In the genomic region with DNA sequence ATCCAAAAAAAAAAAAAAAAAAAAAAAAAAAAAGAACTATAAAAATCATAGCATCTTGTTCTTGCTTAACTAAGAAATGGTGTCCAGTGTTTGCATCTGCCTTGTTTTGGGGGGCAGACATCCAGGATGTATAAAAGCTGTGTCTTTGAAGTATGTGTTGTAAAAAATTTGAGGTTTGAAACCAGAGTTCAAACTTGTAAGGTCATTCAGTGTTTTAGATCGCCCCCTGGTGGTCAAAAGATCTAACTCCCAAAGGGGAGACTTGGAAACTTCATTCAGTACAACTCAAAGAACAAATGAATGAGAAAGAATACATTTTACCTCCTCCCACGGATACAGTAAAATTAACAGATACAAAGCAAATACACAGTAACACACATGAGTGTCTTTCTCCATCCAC, we compare ENCODE assay signal across 8 mouse cellular contexts.
A peak's percentile ranks its signal among the peaks of the same experiment; 100 is the strongest.
DNase-seq lines count a peak whose midpoint lies in the region; ATAC-seq and TF ChIP-seq lines count a peak whose summit lies in the region.
"Had no signal": no experiment of that assay in that cellular context is flagged by ENCODE, and none has a peak within 500 bp of the region (broad histone marks: within the 10 kb centered on the region; RNA-seq: fewer than 3 reads in every experiment).

No protein-coding gene starts in this region.

- no peak overlapping the region for H3K27ac ChIP-seq in kidney, embryonic 14.5 days (ENCODE audit: low read depth, low read length)
- no peak overlapping the region for H3K27ac ChIP-seq in embryonic facial prominence, embryonic 11.5 days (replicated peaks; ENCODE audit: low read depth, low read length)
- H3K27ac ChIP-seq: lung, embryonic 15.5 days had no signal

- peak; percentile 66 for TF ChIP-seq CTCF in E14TG2a.4 (conservative IDR thresholded peaks at IDR 0.05; ENCODE audit: low read length)

- no peak overlapping the region for H3K4me3 ChIP-seq in kidney, embryonic 14.5 days (ENCODE audit: low read length)
- H3K4me3 ChIP-seq in E14TG2a.4 (replicated peaks; ENCODE audit: low read length) = no peak overlapping the region
- H3K4me3 ChIP-seq in embryonic facial prominence, embryonic 11.5 days (ENCODE audit: low read depth, low read length) = no peak overlapping the region
- H3K4me3 ChIP-seq: lung, embryonic 15.5 days had no signal

- no peaks in the 10 kb centered on the region for H3K27me3 ChIP-seq in kidney, embryonic 14.5 days (ENCODE audit: control insufficient read depth, insufficient read depth, low read length)
- no peaks in the 10 kb centered on the region for H3K27me3 ChIP-seq in E14TG2a.4 (ENCODE audit: insufficient read depth, low read length)
- H3K27me3 ChIP-seq in embryonic facial prominence, embryonic 11.5 days (ENCODE audit: control insufficient read depth, insufficient read depth, low read length) = no peaks in the 10 kb centered on the region
- H3K27me3 ChIP-seq: lung, embryonic 15.5 days had no signal

- H3K9ac ChIP-seq in kidney, embryonic 14.5 days (ENCODE audit: low read depth, low read length) = no peak overlapping the region
- no peak overlapping the region for H3K9ac ChIP-seq in embryonic facial prominence, embryonic 11.5 days (replicated peaks; ENCODE audit: low read length)
- H3K9ac ChIP-seq: lung, embryonic 15.5 days had no signal

- intact Hi-C loops in left cerebral cortex, postnatal 4 days (cut with DNase I) = no loop called here

- H3K4me2 ChIP-seq in kidney, embryonic 14.5 days (replicated peaks; ENCODE audit: low read depth, low read length) = no peak overlapping the region
- no peak overlapping the region for H3K4me2 ChIP-seq in embryonic facial prominence, embryonic 11.5 days (ENCODE audit: low read depth, low read length)
- H3K4me2 ChIP-seq: lung, embryonic 15.5 days had no signal

- DNase-seq in kidney, postnatal 10 days = peak; percentile 70
- peak; percentile 83 for DNase-seq in embryonic facial prominence, embryonic 11.5 days (ENCODE audit: low spot score)
- peak; percentile 45 for DNase-seq in left cerebral cortex, postnatal 4 days
- peak; percentile 32 for DNase-seq in spleen, adult 12 weeks (ENCODE audit: low spot score)

- whole genome bisulfite sequencing in kidney, embryonic 14.5 days = 20% methylated on average over 2 of the region's 2 CpGs
- WGBS in embryonic facial prominence, embryonic 11.5 days = 30% methylated on average over 2 of the region's 2 CpGs

- no peaks in the 10 kb centered on the region for H3K4me1 ChIP-seq in kidney, embryonic 14.5 days (ENCODE audit: control insufficient read depth, insufficient read depth, low read length)
- peaks cover 14% of the 10 kb centered on the region for H3K4me1 ChIP-seq in E14TG2a.4 (replicated peaks; ENCODE audit: low read depth, low read length)
- H3K4me1 ChIP-seq in embryonic facial prominence, embryonic 11.5 days (ENCODE audit: control insufficient read depth, insufficient read depth, low read length) = no peaks in the 10 kb centered on the region

- peaks cover 3% of the 10 kb centered on the region; the same call in 1 of the 2 replicates for H3K36me3 ChIP-seq in kidney, embryonic 14.5 days (ENCODE audit: control insufficient read depth, insufficient read depth, low read length)
- H3K36me3 ChIP-seq in E14TG2a.4 (ENCODE audit: insufficient read depth, low read length) = no peaks in the 10 kb centered on the region
- no peaks in the 10 kb centered on the region for H3K36me3 ChIP-seq in embryonic facial prominence, embryonic 11.5 days (replicated peaks; ENCODE audit: control insufficient read depth, insufficient read depth, low read depth, low read length)

- ATAC-seq in kidney, embryonic 14.5 days (ENCODE audit: low FRiP score, low TSS enrichment) = no peak
- ATAC-seq in activated CD4-positive, CD25-positive, alpha-beta regulatory T cell, adult 4 months = peak; percentile 40
- ATAC-seq in embryonic facial prominence, embryonic 11.5 days (replicated peaks; ENCODE audit: insufficient number of reproducible peaks, low FRiP score, low TSS enrichment, low read depth) = no peak

- no peaks in the 10 kb centered on the region for H3K9me3 ChIP-seq in kidney, embryonic 14.5 days (ENCODE audit: control insufficient read depth, low read length)
- no peaks in the 10 kb centered on the region for H3K9me3 ChIP-seq in E14TG2a.4 (ENCODE audit: low read length)
- no peaks in the 10 kb centered on the region for H3K9me3 ChIP-seq in embryonic facial prominence, embryonic 11.5 days (replicated peaks; ENCODE audit: control insufficient read depth, low read length)
- H3K9me3 ChIP-seq: lung, embryonic 15.5 days had no signal

Comparison
In these comparisons a context has a peak if more than half of its experiments do, and no peak if none do; other contexts are left out.
1. DNase-seq: peak in every context shown above with its lines; median percentile 83 in embryonic facial prominence, embryonic 11.5 days; 70 in kidney, postnatal 10 days; 45 in left cerebral cortex, postnatal 4 days; 32 in spleen, adult 12 weeks.